ENCODE assay signal across 19 mouse cellular contexts in genomic region chr19:55955126-55955525, GRCm38 (mm10).
A peak's percentile ranks its signal among the peaks of the same experiment; 100 is the strongest.
DNase-seq lines count a peak whose midpoint lies in the region.
"Had no signal": no experiment of that assay in that cellular context is flagged by ENCODE, and none has a peak within 500 bp of the region (broad histone marks: within the 10 kb centered on the region; RNA-seq: fewer than 3 reads in every experiment).

No protein-coding gene starts in this region.

- peaks cover 5% of the 10 kb centered on the region; the same call in 1 of the 2 replicates for H3K9me3 ChIP-seq in heart, embryonic 10.5 days
- H3K9me3 ChIP-seq: embryonic facial prominence, embryonic 15.5 days; forebrain, embryonic 15.5 days had no signal

- peak; percentile 47 to 70 for DNase-seq in cerebellum, postnatal 10 days
- no peak for DNase-seq in cerebellum, adult 11 months
- peak; percentile 63 for DNase-seq in heart, embryonic 10.5 days (ENCODE audit: low spot score)
- DNase-seq in heart, adult 9 months (ENCODE audit: low spot score in 2 of 2) = no peak
- no peak for DNase-seq in frontal cortex, postnatal 36 days (ENCODE audit: low spot score in 2 of 2)
- DNase-seq: adrenal gland, adult 2 months; adrenal gland, postnatal 10 days; adrenal gland, postnatal 25 days; B cell, adult 2 months; cerebellum, adult 11-12 months; cerebellum, adult 9-10 months; embryo, embryonic 11 days; forebrain, postnatal 0 days had no signal

- H3K36me3 ChIP-seq in heart, embryonic 10.5 days = no peaks in the 10 kb centered on the region
- H3K36me3 ChIP-seq: embryonic facial prominence, embryonic 13.5 days; embryonic facial prominence, embryonic 15.5 days; forebrain, embryonic 15.5 days; G1E had no signal

- no peak overlapping the region for H3K4me3 ChIP-seq in heart, embryonic 10.5 days
- H3K4me3 ChIP-seq: embryonic facial prominence, embryonic 13.5 days; embryonic facial prominence, embryonic 15.5 days; forebrain, embryonic 13.5 days; forebrain, embryonic 15.5 days had no signal

- 73% methylated on average over 3 of the region's 3 CpGs for WGBS in heart, embryonic 10.5 days

- no peaks in the 10 kb centered on the region for H3K4me1 ChIP-seq in heart, embryonic 10.5 days

- H3K27me3 ChIP-seq in heart, embryonic 10.5 days (ENCODE audit: insufficient read depth, poor library complexity, severe bottlenecking) = no peaks in the 10 kb centered on the region
- H3K27me3 ChIP-seq: embryonic facial prominence, embryonic 13.5 days; embryonic facial prominence, embryonic 15.5 days; forebrain, embryonic 13.5 days; forebrain, embryonic 15.5 days; Patski had no signal

- H3K27ac ChIP-seq in heart, embryonic 10.5 days = no peak overlapping the region
- H3K27ac ChIP-seq: embryonic facial prominence, embryonic 13.5 days; embryonic facial prominence, embryonic 15.5 days; forebrain, embryonic 13.5 days; forebrain, embryonic 15.5 days had no signal

Comparison
In these comparisons a context has a peak if more than half of its experiments do, and no peak if none do; other contexts are left out.
1. DNase-seq: peak in cerebellum, postnatal 10 days (2 of 2) and heart, embryonic 10.5 days (single experiment); none in cerebellum, adult 11 months (single experiment), heart, adult 9 months (0 of 2) and frontal cortex, postnatal 36 days (0 of 2).